Mouse (Mus musculus) heart, embryonic 10.5 days (tissue): Measurements from ENCODE around the gene Setd6. TPM values are rescaled to one million over a fixed set of nuclear protein-coding genes. Genes with fewer than 3 reads are reported as not detected.
A peak's percentile ranks its signal among the peaks of the same experiment; 100 is the strongest.

Experiments
- DNase-seq: peaks from one replicate; pipeline ENCODE4 v3.0.0-alpha.2; 2017; ENCODE audit warnings: low spot score
- H3K27ac ChIP-seq: fragments of 300-500 bp; sonication (generic); 2 replicates; pipeline ENCODE4 v1.5.1; 2016; ENCODE audit warnings: mild to moderate bottlenecking
- H3K27me3 ChIP-seq: fragments of 300-500 bp; sonication (generic); 2 replicates; pipeline ENCODE4 v1.6.1; 2016; ENCODE audit warnings: mild to moderate bottlenecking; ENCODE audit not compliant: poor library complexity, insufficient read depth, severe bottlenecking
- H3K36me3 ChIP-seq: fragments of 300-500 bp; sonication (generic); 2 replicates; pipeline ENCODE4 v1.6.1; 2016; ENCODE audit warnings: mild to moderate bottlenecking, moderate library complexity
- H3K4me1 ChIP-seq: fragments of 300-500 bp; sonication (generic); 2 replicates; pipeline ENCODE4 v1.6.1; 2016; ENCODE audit warnings: mild to moderate bottlenecking
- H3K4me3 ChIP-seq: fragments of 300-500 bp; sonication (generic); 2 replicates; pipeline ENCODE4 v1.5.1; 2016; ENCODE audit warnings: mild to moderate bottlenecking, moderate library complexity
- H3K9me3 ChIP-seq: fragments of 300-500 bp; sonication (generic); 2 replicates; pipeline ENCODE4 v1.6.1; 2016; ENCODE audit warnings: mild to moderate bottlenecking, moderate library complexity
- WGBS: fragments of 180-500 bp; shearing (Covaris S2); methylation state at CpG from one replicate; pipeline ENCODE4 v1.1.7; 2016; 5-methylcytosine and 5-hydroxymethylcytosine counted together
- polyA plus RNA-seq: library from polyadenylated mRNA; unstranded; fragments of >200 nt; fragmentation: Nextera tagmentation; extraction: Ambion mirVana; gene quantifications from 2 replicates; pipeline ENCODE4 v1.2.1, GENCODE M21; 2016

Gene Setd6
- polyA plus RNA-seq, 1 experiment from 2014 or later, result 30.2 TPM

DNA sequence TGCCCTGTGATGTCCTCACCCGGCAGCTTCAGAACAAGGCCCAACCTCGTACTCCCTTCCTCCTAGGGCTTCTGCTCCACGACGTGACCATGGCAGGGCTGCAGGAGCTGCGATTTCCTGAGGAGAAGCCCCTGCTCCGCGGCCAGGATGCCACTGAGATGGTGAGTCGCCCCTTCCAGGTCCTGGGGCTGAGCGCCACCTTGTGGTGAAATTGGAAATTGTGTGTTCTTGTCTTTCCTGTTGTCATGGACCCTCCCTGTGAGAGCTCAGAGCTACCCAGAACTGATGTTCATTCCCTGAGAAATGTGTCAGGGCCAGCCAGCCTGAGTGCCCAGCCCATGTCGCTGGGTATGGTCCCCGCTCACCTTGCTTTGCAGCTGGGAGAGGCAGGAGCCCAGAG lies 18.6 kb upstream of the Setd6 start:
- Histone ChIP-seq H3K9me3 (no peaks in the 10 kb centered on the region), H3K4me3 (peak overlapping the region; percentile 19; the same call in 1 of the 2 replicates), H3K27me3 (peaks cover 65% of the 10 kb centered on the region), H3K4me1 (peaks cover 26% of the 10 kb centered on the region), H3K27ac (peak overlapping the region; percentile 36; the same call in 1 of the 2 replicates), H3K36me3 (no peaks in the 10 kb centered on the region)
- WGBS, result 1% methylated on average over 11 of the region's 11 CpGs
- DNase-seq, result peak; percentile 90

DNA sequence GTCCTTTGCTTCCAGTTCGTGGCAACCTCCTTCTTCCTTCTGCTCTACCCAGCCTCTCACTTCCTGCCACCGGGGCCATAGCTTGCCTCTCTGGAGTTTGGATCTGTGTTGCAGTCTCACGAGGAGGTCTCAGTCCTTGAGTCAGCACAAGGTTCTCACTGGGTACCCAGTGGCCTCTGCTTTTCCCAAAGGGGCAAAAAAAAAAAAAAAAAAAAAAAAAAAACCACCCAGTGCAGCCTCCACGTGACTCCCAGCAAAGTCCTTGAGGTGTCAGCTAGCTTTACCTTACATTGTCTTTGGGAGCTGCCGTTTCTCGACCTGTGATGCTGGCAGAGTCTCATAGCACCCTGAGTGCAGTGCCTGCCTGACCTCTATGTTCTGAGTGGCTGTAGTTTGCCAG lies 17.5 kb upstream of the Setd6 start:
- Histone ChIP-seq H3K9me3 (no peaks in the 10 kb centered on the region), H3K4me1 (peaks cover 31% of the 10 kb centered on the region), H3K27ac (no peak overlapping the region), H3K4me3 (no peak overlapping the region), H3K27me3 (peaks cover 63% of the 10 kb centered on the region), H3K36me3 (no peaks in the 10 kb centered on the region)
- 38% methylated on average over 6 of the region's 6 CpGs for WGBS
- no peak for DNase-seq

DNA sequence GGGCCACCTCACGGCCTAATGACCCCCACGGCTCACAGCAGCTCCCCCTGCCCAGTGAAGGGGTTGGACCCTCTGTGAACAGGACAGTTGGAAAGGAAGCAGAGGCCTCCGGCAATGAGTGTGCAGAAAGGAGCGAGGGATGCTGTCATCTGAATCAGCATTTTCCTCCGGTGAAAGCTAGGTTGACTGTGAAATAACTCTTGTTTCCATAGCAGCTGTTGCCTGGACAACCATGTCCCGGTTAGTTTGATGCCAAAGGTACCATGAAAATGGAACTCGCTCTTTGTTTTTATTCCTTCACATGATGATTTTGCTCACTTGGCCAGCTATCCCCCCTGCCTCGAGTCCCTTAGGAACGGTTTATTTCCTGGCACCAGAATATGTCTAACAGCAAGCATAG lies 15.4 kb upstream of the Setd6 start:
- no peaks in the 10 kb centered on the region for H3K9me3 ChIP-seq
- 76% methylated on average over 9 of the region's 9 CpGs for WGBS
- H3K36me3 ChIP-seq, result peaks cover 6% of the 10 kb centered on the region; the same call in 1 of the 2 replicates
- peaks cover 37% of the 10 kb centered on the region for H3K4me1 ChIP-seq
- no peak overlapping the region for H3K27ac ChIP-seq
- H3K27me3 ChIP-seq, result peaks cover 46% of the 10 kb centered on the region
- no peak overlapping the region for H3K4me3 ChIP-seq
- DNase-seq, result no peak

DNA sequence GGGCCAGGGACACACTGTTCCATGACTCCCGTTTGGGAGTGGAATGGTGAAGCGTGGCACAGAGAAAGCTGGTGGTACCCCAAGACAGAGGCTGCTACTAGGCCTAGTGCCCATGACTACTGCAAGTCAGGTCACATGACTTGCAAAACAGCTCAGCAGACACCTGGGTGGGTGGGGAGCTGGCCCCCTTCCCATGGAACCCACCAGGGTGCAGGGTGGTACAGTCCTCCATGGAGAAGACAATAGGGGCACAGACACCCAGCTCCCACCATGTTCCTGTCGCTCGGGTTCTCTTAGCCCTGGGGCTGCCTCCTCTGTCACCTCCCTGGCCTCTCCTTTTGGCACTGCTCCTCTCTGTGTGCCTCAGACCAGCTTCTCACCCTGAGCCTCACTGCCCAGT lies 13.9 kb upstream of the Setd6 start:
- DNase-seq, result no peak
- Histone ChIP-seq H3K4me1 (peaks cover 36% of the 10 kb centered on the region), H3K27me3 (peaks cover 41% of the 10 kb centered on the region), H3K36me3 (peaks cover 20% of the 10 kb centered on the region), H3K27ac (no peak overlapping the region), H3K9me3 (no peaks in the 10 kb centered on the region), H3K4me3 (0 out of 2 replicates have a peak overlapping the region, but pooled peaks have one; percentile 73)
- WGBS, result 73% methylated on average over 4 of the region's 4 CpGs

DNA sequence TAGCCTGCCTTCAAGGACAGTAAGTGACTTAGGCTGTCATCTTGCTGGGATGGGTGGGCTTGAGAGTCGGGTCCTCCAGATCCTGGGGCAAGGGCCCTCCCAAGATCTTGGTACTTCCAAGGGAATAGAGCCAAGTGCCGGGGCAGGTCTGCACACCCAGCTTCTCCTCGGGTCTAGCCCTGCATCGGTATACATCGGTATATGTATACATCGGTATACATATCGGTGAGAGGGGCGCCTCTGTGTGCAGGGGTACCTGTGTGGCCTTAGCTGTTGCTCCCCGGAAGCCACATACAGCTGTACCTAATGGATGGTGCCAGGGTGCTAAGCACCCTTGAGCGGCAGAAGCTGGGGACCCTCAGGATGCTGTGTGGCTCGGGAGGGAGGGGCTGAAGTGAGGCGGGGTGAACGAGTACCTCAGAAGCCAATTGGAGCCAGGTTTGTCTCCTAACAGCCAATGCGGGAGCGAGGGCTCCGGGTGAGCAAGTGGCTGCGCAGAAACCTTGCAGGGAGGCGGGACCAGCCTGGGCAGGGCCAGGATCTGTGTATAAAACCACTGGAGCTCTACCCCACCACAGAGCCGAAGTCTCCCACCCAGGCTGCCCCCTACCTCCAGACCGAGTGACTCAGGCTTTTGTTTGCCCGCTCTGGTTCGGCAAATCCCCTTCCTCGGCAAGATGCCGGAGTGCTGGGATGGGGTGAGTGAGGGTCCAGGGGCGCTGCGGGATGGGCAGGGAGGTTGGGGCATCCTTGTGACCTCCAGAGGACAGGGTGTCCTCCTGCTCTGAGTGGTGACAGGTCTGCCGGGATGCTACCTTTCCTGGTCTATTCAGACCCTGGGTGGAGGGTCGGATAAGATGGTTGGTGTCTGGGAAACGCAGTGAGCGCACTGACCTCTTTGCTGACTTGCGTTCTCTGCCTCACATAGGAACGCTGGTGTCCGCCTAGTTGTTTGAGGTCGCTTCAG lies 12.9 kb upstream of the Setd6 start:
- H3K4me1 ChIP-seq, result peaks cover 33% of the 10 kb centered on the region
- peaks cover 36% of the 10 kb centered on the region for H3K27me3 ChIP-seq
- WGBS, result 3% methylated on average over 34 of the region's 34 CpGs
- H3K27ac ChIP-seq, result peak overlapping the region; percentile 87
- H3K4me3 ChIP-seq, result peak overlapping the region; percentile 73
- H3K36me3 ChIP-seq, result peaks cover 30% of the 10 kb centered on the region
- peak; percentile 96 for DNase-seq
- no peaks in the 10 kb centered on the region for H3K9me3 ChIP-seq

DNA sequence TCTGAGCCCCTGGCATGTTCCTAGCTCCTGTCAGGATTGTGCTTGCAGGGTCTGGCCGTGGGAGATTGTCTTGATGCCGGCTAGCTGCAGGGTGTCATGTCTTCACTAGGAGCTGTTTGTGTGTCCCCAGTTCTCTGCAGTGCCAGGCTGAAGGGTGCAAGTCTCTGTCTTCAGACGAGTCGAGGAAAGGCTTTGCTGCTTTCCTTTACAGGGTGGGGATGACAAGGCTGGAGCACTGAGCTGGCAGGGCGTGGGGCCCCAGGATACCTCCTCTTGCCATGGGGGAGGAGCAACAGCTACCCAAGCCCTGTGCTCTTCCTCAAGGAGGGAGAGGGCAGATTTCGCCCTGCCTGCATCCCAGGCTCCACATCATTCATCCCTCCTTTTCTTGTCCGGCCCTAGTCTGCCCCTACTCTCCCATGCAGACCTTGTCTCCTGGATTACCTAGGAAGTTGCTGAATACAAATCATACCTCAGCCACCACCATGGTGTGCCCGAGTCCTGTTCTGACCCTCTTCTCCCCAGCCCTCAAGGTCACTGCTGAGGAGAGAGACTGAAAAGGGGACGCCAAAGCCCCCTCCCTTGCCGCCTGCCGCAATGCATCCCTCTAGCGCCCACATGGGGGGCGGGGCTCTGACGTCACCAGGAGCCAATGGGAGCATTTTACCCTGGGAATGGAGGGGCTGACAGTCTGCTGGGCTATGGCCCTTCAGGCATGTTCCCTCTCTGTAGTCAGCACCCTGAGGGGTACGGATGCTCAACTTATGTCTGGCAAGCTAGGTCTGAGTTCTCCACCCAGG lies 12.0 kb upstream of the Setd6 start:
- Histone ChIP-seq H3K36me3 (peaks cover 39% of the 10 kb centered on the region), H3K4me3 (peak overlapping the region; percentile 73), H3K27ac (peak overlapping the region; percentile 87), H3K4me1 (peaks cover 35% of the 10 kb centered on the region), H3K9me3 (no peaks in the 10 kb centered on the region), H3K27me3 (peaks cover 29% of the 10 kb centered on the region)
- WGBS, result 5% methylated on average over 15 of the region's 15 CpGs
- DNase-seq, result peak; percentile 92

DNA sequence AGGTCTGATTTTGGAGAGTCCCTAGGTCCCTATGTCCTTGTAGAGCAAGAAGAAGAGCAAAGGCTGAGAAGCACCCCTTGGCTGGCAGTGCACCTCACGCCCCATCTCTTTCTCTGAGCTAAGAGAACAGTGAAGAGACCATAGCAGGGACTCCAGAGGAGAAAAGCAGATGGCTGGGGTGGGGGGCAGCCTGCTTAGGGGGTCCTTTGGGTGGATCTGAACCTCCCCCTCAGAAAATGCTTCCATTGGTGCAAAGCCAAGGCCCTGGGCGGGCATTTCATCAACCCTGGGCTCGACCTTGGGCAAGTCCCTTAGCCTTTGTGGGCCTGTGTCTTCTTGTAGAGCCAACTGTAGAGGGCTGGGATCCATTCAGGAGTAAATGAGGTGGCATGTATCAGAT lies 11.1 kb upstream of the Setd6 start:
- H3K36me3 ChIP-seq, result peaks cover 48% of the 10 kb centered on the region
- 87% methylated on average over 3 of the region's 3 CpGs for WGBS
- H3K4me3 ChIP-seq, result peak overlapping the region; percentile 73
- peaks cover 20% of the 10 kb centered on the region for H3K27me3 ChIP-seq
- H3K9me3 ChIP-seq, result no peaks in the 10 kb centered on the region
- peak overlapping the region; percentile 87 for H3K27ac ChIP-seq
- H3K4me1 ChIP-seq, result peaks cover 42% of the 10 kb centered on the region
- no peak for DNase-seq

DNA sequence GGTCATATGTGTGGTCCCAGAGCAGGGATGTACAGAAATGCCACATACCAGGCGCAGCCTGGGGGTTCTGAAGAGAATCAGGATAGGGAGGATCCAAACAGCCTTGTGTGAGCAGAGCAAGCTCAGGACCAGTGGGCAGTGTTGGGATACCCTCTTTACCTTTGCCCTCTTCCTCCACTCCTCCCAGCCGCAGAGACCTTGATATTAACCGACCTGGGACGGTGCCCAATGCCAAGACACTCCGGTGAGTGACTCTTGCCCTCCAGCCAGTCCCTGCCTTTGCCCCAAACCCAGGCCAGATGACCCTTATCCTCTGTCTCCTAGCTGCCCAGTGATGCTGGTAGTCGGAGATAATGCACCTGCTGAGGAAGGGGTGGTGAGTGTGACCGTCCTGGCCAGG lies 6.1 kb upstream of the Setd6 start:
- Histone ChIP-seq H3K4me3 (no peak overlapping the region), H3K36me3 (peaks cover 92% of the 10 kb centered on the region), H3K4me1 (peaks cover 47% of the 10 kb centered on the region), H3K27ac (no peak overlapping the region), H3K9me3 (no peaks in the 10 kb centered on the region), H3K27me3 (no peaks in the 10 kb centered on the region)
- peak; percentile 69 for DNase-seq
- 82% methylated on average over 7 of the region's 7 CpGs for WGBS

DNA sequence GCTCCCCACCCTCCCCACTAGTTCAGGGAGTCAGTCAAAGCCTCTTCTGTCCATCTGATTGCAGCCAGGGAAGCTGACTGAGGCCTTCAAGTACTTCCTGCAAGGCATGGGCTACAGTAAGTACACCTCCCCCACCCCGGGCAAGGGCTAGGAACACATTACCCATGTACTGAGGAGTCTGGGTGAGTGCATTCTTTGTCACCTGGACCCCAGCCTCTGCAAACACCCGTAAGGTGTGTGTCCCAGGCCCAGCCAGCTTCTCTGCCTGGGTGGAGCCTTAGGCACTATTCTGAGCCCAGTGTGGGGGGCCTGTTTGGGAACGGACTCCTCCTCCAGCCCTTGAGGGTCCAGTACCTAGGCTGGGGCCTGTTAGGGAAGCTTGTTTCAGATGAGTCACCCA lies 4.7 kb upstream of the Setd6 start:
- peaks cover 81% of the 10 kb centered on the region for H3K36me3 ChIP-seq
- H3K4me3 ChIP-seq, result no peak overlapping the region
- H3K4me1 ChIP-seq, result peaks cover 45% of the 10 kb centered on the region
- no peaks in the 10 kb centered on the region for H3K27me3 ChIP-seq
- H3K9me3 ChIP-seq, result no peaks in the 10 kb centered on the region
- H3K27ac ChIP-seq, result peak overlapping the region; percentile 80; the same call in 1 of the 2 replicates
- peak; percentile 73 for DNase-seq
- WGBS, result 52% methylated on average over 3 of the region's 3 CpGs

DNA sequence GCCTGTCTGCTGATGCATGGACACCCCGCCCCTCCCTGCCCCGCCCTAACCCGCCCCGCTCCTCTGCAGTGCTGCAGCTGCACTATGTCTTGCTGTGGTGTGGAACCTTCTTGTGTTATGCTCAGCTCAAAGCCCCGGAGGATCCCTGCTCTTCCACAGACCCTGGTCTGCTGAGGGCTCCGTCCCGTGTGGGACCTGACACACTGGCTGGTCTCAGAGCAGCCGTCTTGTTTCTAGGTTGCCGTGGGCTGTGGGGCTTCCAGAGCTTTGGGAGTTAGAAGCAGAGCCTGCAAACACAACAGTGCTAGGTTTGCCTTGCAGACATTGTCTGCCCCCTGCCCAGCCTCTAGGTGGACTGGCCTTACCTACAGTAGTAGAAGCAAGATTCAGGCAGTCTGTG lies 3.3 kb upstream of the Setd6 start:
- H3K27me3 ChIP-seq, result no peaks in the 10 kb centered on the region
- no peak overlapping the region for H3K4me3 ChIP-seq
- H3K27ac ChIP-seq, result no peak overlapping the region
- H3K36me3 ChIP-seq, result peaks cover 71% of the 10 kb centered on the region
- H3K9me3 ChIP-seq, result no peaks in the 10 kb centered on the region
- DNase-seq, result peak; percentile 71
- H3K4me1 ChIP-seq, result peaks cover 57% of the 10 kb centered on the region
- 79% methylated on average over 9 of the region's 9 CpGs for WGBS

DNA sequence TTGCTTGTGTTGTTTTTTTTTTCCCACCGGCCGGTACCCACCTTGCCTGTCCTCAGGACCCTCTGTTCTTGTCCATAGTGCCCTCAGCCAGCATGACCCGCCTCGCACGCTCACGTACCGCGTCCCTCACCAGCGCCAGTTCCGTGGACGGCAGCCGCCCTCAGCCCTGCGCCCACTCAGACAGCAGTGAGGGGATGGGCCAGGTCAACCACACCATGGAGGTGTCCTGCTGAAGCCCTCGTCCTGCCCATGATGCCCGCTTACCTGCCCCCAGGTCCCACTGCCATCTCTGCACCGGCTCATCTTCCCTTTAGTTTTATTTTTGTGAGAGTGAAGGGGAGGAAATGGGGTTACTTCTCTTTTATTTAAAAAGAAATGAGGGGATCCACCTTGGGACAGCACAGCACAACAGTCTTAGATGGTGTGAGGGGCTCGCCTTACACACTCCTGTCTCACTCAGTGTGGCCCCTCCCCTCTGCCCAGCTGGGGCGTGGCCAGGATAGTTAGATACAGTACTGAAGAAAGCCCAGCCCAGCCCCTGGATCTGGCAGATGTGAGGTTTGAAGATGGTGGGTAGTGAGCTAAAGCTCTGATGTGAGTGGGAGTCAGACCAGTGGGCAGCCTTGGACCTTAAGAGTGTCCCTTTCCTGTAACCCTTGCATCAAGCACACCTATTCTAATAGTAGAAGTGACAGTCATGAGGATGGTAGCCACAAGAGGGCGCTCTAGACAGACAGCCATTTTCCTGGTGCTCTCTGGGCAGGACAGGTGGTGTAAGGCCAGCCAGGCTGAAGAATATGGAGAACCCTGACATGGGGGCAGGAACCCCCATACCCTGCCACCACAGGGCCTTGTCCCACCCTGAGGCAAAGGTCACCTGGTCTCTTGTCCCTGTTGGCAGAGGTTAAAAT lies 2.3 kb upstream of the Setd6 start:
- H3K4me1 ChIP-seq, result peaks cover 57% of the 10 kb centered on the region
- 74% methylated on average over 19 of the region's 19 CpGs for WGBS
- peaks cover 70% of the 10 kb centered on the region for H3K36me3 ChIP-seq

DNA sequence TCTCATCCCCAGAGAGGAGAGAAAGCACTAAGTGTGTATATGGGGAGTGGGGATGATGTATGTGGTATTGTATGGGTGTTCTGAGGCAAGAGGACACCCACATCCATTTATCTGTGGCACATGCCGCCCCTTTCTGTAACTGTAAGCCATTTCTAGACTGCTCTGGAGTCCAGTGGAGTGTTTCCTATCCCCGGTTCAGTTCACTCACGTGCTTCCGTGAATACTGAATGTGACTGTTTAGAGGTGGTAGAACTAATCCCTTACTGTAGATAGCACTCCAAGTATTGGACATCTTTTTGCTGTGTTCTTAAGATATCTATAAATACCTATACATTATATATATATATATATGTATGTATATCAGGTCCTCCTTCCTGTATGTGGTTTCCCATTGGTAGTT lies 1.3 kb upstream of the Setd6 start:
- H3K36me3 ChIP-seq, result peaks cover 70% of the 10 kb centered on the region
- H3K9me3 ChIP-seq, result no peaks in the 10 kb centered on the region
- no peak for DNase-seq

More for the DNA sequence above, 2.3 kb upstream of the Setd6 start:
- Histone ChIP-seq H3K27me3 (no peaks in the 10 kb centered on the region), H3K4me3 (no peak overlapping the region), H3K9me3 (no peaks in the 10 kb centered on the region), H3K27ac (no peak overlapping the region)
- DNase-seq, result peak; percentile 90

More for the DNA sequence above, 1.3 kb upstream of the Setd6 start:
- Histone ChIP-seq H3K4me3 (no peak overlapping the region), H3K4me1 (peaks cover 48% of the 10 kb centered on the region), H3K27me3 (no peaks in the 10 kb centered on the region), H3K27ac (no peak overlapping the region)
- 92% methylated on average over 4 of the region's 4 CpGs for WGBS
